Mouse (Mus musculus) lung, postnatal 0 days (tissue): ENCODE data around the gene Asns.

Experiments used
- CTCF ChIP-seq: IDR thresholded peaks from 2 replicates; pipeline ENCODE4 v1.5.1; 2016; ENCODE audit warnings: antibody characterized with exemption, mild to moderate bottlenecking
- EP300 ChIP-seq: IDR thresholded peaks from 2 replicates; pipeline ENCODE4 v1.6.1; 2016; ENCODE audit warnings: antibody characterized with exemption, mild to moderate bottlenecking, control low read depth

DNA sequence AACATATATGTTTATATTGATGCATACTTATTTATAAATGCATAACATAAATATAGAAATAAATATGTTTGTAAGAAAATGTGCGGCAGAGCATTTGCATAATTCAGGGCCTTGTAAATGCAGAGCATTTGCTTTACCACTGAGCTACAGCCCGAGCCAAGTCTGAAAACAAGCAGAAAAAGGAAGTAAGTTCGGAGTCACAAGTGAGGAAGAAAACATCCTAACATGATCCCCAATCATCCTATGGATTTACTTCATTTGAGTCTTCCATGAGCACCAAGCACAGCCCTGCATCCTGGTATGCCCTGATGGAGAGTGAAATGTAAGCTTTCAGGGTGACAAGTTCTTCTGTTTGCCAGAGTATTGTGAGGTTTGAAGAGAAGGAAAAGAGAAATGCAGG lies 15.2 kb upstream of the Asns start:
- TF ChIP-seq CTCF (no peak), EP300 (no peak)
